Mouse (Mus musculus) myocyte (in vitro differentiated cells): ENCODE measurements around the gene Zfp683. TPM values are rescaled to one million over a fixed set of nuclear protein-coding genes. Genes with fewer than 3 reads are reported as not detected.

ENCODE experiments used
- H3K27me3 ChIP-seq: one replicate; pipeline ENCODE4 v1.6.1; 2011; ENCODE audit not compliant: control insufficient read depth, insufficient read depth, insufficient read length
- H3K36me3 ChIP-seq: one replicate; pipeline ENCODE4 v1.6.1; 2011; ENCODE audit not compliant: control insufficient read depth, insufficient read depth
- H3K4me2 ChIP-seq: one replicate; pipeline ENCODE4 v1.6.1; 2011; ENCODE audit warnings: low read depth, control low read depth
- H3K4me3 ChIP-seq: one replicate; pipeline ENCODE4 v1.5.1; 2011; ENCODE audit warnings: mild to moderate bottlenecking, control low read depth, moderate library complexity
- H3K79me2 ChIP-seq: one replicate; pipeline ENCODE4 v1.6.1; 2011; ENCODE audit not compliant: control insufficient read depth, insufficient read depth
- H3ac ChIP-seq: one replicate; pipeline ENCODE4 v1.6.1; 2011; ENCODE audit not compliant: control insufficient read depth, insufficient read length
- CEBPB ChIP-seq: IDR thresholded peaks from 2 replicates; pipeline ENCODE4 v1.6.1; 2011; ENCODE audit warnings: mild to moderate bottlenecking, moderate library complexity; ENCODE audit not compliant: poor library complexity, insufficient read depth, severe bottlenecking
- E2F4 ChIP-seq: IDR thresholded peaks from one replicate; pipeline ENCODE4 v1.6.1; 2011; ENCODE audit warnings: mild to moderate bottlenecking, control low read depth, moderate library complexity; ENCODE audit not compliant: insufficient read depth
- MAX ChIP-seq: IDR thresholded peaks from one replicate; pipeline ENCODE4 v1.6.1; 2011; ENCODE audit warnings: low read depth, mild to moderate bottlenecking, control low read depth
- MYOD1 ChIP-seq, 3 experiments: IDR thresholded peaks; one replicate each; pipeline ENCODE4 v1.6.1; 2011; ENCODE audit warnings: control low read depth in 2 of 3, low read depth in 2 of 3, mild to moderate bottlenecking in 2 of 3, moderate library complexity in 1 of 3; ENCODE audit not compliant: insufficient read length in 2 of 3, control insufficient read depth in 1 of 3
- MYOG ChIP-seq, 3 experiments: IDR thresholded peaks; one replicate each; pipeline ENCODE4 v1.6.1; 2011; ENCODE audit warnings: control low read depth in 2 of 3, low read depth in 2 of 3, mild to moderate bottlenecking in 2 of 3; ENCODE audit not compliant: insufficient read length in 2 of 3, control insufficient read depth in 1 of 3, insufficient read depth in 1 of 3
- POLR2A ChIP-seq: IDR thresholded peaks from one replicate; pipeline ENCODE4 v1.6.1; 2011; ENCODE audit warnings: low read depth, mild to moderate bottlenecking, control low read depth, moderate library complexity; ENCODE audit not compliant: insufficient read length
- POLR2AphosphoS2 ChIP-seq: IDR thresholded peaks from one replicate; pipeline ENCODE4 v1.6.1; 2011; ENCODE audit warnings: low read depth, control low read depth; ENCODE audit not compliant: insufficient read length
- REST ChIP-seq: IDR thresholded peaks from one replicate; pipeline ENCODE4 v1.6.1; 2011; ENCODE audit warnings: mild to moderate bottlenecking, control low read depth, moderate library complexity; ENCODE audit not compliant: insufficient read depth, insufficient read length
- SRF ChIP-seq: IDR thresholded peaks from one replicate; pipeline ENCODE4 v1.6.1; 2011; ENCODE audit warnings: low read depth; ENCODE audit not compliant: control insufficient read depth, insufficient read length
- TCF12 ChIP-seq: IDR thresholded peaks from one replicate; pipeline ENCODE4 v1.6.1; 2011; ENCODE audit warnings: mild to moderate bottlenecking, control low read depth; ENCODE audit not compliant: poor library complexity, insufficient read depth, severe bottlenecking
- TCF3 ChIP-seq: IDR thresholded peaks from one replicate; pipeline ENCODE4 v1.6.1; 2011; ENCODE audit warnings: low read depth, control low read depth; ENCODE audit not compliant: insufficient read length
- USF1 ChIP-seq: IDR thresholded peaks from one replicate; pipeline ENCODE4 v1.6.1; 2011; ENCODE audit warnings: low read depth, mild to moderate bottlenecking, control low read depth, moderate library complexity
- polyA plus RNA-seq: library from polyadenylated mRNA; unstranded; fragments of >200 nt; fragmentation: generic; extraction: Trizol; gene quantifications from one replicate; pipeline ENCODE4 v1.2.1, GENCODE M21; 2012; ENCODE audit warnings: missing spikeins

Gene Zfp683
- polyA plus RNA-seq, 1 experiment: not detected

DNA sequence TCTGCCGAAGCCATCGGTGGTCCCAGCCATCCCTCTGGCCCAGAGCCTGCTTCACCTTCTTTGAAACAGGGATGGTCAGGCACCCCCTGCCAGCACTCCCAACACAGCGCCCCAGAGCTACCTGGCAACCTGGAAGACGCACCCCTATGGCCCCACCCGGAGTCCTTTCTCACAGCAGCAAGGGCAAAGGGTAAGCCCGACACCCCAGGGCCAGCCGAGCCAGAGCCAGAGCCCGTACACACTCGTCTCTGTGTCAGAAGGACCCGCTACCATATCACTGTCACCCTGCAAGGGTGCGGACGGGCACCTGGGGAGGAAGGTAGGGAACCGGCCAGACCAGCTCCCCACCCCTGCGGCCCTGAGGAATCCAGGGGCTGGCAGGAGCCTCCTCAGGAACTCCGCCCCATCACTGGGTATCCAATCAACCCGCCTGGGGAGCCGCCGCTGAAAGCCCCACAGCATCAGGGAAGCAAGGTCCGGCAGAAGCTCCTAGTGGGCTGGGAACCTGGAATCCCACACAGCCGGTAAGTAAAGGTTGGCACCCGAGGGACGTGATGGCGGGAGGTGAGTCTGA lies 11.9 kb downstream of the Zfp683 start:
- Histone ChIP-seq H3K4me3 (no peak overlapping the region), H3K36me3 (no peaks in the 10 kb centered on the region), H3K79me2 (no peaks in the 10 kb centered on the region), H3K4me2 (no peak overlapping the region), H3K27me3 (peaks cover 15% of the 10 kb centered on the region), H3ac (no peak overlapping the region)
- no peak for TF ChIP-seq POLR2AphosphoS2
- no peak for TF ChIP-seq USF1
- no peak for TF ChIP-seq TCF12
- no peak for TF ChIP-seq MYOD1 (IDR thresholded peaks at IDR 0.05; ENCODE audit: control insufficient read depth in 1 of 3, insufficient read length in 2 of 3, low read depth in 2 of 3)
- no peak for TF ChIP-seq MAX
- TF ChIP-seq TCF3: no peak
- no peak for TF ChIP-seq REST
- TF ChIP-seq MYOG (IDR thresholded peaks at IDR 0.05; ENCODE audit: control insufficient read depth in 1 of 3, insufficient read depth in 1 of 3, insufficient read length in 2 of 3, low read depth in 2 of 3): no peak
- no peak for TF ChIP-seq E2F4
- no peak for TF ChIP-seq POLR2A
- TF ChIP-seq CEBPB: no peak
- TF ChIP-seq SRF: no peak

DNA sequence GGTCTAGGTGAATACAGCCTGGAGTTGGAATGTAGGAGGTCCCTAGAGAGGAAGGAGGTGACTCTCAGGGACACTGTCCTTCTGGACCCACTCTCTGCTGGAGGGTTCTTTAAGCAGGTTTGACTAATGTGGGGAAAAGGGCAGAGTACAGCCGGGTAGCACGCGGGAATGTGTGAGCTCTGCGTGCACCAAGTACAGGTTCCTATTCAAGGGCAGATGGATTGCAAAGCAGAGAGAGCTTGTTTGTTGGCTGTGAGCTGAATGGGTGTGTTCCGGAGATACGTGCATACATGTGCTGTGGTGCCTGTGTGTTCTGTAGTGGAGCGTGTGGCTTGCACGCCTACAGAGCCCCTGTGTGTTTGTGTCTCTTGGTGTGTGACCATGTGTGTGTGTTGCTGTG lies 13.7 kb downstream of the Zfp683 start:
- Histone ChIP-seq H3ac (no peak overlapping the region), H3K4me3 (no peak overlapping the region), H3K36me3 (no peaks in the 10 kb centered on the region), H3K79me2 (no peaks in the 10 kb centered on the region), H3K27me3 (peaks cover 17% of the 10 kb centered on the region), H3K4me2 (no peak overlapping the region)
- TF ChIP-seq MYOG (IDR thresholded peaks at IDR 0.05; ENCODE audit: control insufficient read depth in 1 of 3, insufficient read depth in 1 of 3, insufficient read length in 2 of 3, low read depth in 2 of 3): no peak

DNA sequence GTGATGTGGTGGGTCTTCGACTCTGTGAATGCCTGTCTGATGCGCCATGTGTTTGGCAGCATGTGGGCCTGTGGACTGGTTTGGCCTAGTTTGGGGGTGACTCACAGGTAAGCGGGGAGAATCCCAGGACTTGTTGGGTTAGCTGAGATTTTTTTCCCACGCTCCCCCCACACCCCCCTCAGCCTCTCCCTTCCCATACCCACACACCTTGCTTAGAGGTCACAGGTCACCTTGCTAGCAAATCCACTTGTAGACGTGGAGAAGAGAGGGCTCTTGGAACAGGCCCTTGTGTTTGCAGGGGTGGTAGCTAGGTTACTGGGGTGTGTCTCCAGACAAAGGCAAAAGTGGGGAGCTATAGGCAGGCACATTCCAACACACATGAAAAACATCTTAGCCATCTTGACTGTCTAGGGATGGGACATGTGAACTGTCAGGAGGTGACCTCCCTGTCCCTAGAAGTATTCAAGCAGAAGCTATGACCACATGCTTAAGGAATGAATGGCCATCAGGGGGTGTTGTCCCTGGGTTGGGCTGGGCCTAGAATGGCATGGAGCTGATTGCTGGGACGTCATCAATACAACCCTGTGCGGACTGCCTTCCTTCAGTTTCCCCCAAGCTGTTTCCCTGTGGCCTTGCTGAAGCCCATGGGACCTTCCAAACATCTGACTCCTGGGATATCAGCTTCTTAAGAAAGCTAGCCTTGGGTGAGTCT lies 14.4 kb downstream of the Zfp683 start:
- TF ChIP-seq MYOD1 (IDR thresholded peaks at IDR 0.05; ENCODE audit: control insufficient read depth in 1 of 3, insufficient read length in 2 of 3, low read depth in 2 of 3) (no peak), E2F4 (no peak), MAX (no peak)
- Histone ChIP-seq H3K27me3 (peaks cover 23% of the 10 kb centered on the region), H3K79me2 (no peaks in the 10 kb centered on the region), H3K4me2 (no peak overlapping the region), H3K4me3 (no peak overlapping the region), H3ac (no peak overlapping the region), H3K36me3 (no peaks in the 10 kb centered on the region)

DNA sequence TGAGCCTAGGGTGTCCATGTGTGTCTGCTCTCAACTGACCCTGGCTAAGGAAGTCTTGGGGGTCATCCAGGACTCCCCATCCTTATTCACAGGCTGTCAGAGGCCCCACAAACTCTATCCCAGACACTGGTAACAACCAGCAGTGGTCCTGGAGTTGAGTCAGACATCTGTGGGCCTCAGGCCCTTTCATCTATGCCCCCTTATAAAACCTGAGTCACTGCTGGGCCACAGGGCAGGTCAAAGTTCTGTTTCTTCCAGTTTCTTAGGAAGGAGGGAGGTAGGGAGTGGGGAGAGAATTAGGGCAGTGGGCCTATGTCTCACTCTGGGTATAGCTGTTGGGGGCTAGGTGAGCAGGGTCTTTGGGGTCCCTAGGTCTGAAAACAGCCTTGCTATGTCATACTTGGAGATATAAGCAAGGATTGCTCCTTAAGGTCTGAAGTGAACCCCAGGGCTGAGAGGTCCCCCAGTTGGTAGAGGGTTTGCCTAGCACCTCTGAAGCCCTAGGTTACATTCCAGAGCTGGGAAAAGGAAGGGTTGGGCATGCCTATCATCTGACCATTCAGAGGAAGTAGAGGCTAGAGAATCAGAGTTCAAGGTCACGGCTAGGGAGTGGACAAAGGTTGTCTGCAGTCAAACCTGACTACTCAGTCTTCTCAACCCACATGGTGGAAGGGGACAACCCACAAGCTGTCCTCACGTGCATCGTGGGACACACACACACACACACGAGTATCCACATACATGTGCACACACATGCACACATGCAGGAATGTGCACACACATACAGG lies 15.3 kb downstream of the Zfp683 start:
- no peaks in the 10 kb centered on the region for H3K79me2 ChIP-seq
- H3K27me3 ChIP-seq: peaks cover 30% of the 10 kb centered on the region
- H3K4me3 ChIP-seq: no peak overlapping the region
- TF ChIP-seq POLR2AphosphoS2 (no peak), SRF (no peak), CEBPB (no peak), POLR2A (no peak), MYOG (IDR thresholded peaks at IDR 0.05; ENCODE audit: control insufficient read depth in 1 of 3, insufficient read depth in 1 of 3, insufficient read length in 2 of 3, low read depth in 2 of 3) (no peak), USF1 (no peak), TCF12 (no peak), MAX (no peak)
- no peak overlapping the region for H3ac ChIP-seq
- H3K36me3 ChIP-seq: no peaks in the 10 kb centered on the region
- no peak overlapping the region for H3K4me2 ChIP-seq

DNA sequence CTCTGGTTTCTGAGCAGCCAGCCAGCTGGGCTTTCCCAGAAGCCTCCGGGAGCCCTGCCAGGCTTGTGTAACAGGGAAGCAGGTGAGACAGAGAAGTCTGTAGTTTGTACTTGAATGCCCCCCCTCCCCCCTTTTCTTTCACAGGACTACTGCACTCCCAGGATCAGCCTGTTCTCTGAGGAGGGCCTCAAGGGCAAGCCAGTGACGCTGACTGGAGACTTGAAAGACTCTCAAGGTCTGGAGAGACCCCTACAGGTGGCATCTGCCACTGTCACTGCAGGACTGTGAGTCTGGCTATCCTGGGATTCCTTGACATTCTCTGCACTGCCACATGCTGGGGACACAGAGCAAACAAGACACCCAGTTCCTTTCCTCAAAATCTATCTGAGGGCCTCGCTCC lies 25.1 kb downstream of the Zfp683 start:
- Histone ChIP-seq H3K4me3 (no peak overlapping the region), H3K79me2 (no peaks in the 10 kb centered on the region), H3K36me3 (no peaks in the 10 kb centered on the region), H3ac (no peak overlapping the region), H3K4me2 (no peak overlapping the region), H3K27me3 (peaks cover 11% of the 10 kb centered on the region)
- TF ChIP-seq SRF (no peak), E2F4 (no peak), TCF3 (no peak), MYOD1 (IDR thresholded peaks at IDR 0.05; ENCODE audit: control insufficient read depth in 1 of 3, insufficient read length in 2 of 3, low read depth in 2 of 3) (no peak), REST (no peak), MAX (no peak), CEBPB (no peak), POLR2AphosphoS2 (no peak), TCF12 (no peak), USF1 (no peak), MYOG (IDR thresholded peaks at IDR 0.05; ENCODE audit: control insufficient read depth in 1 of 3, insufficient read depth in 1 of 3, insufficient read length in 2 of 3, low read depth in 2 of 3) (no peak), POLR2A (no peak)
